Mouse (Mus musculus): ENCODE measurements at regions not wholly inside any gene's neighbourhood (a gene's known extent, or its start where the extent isn't known, plus 50 kb on each side); places are given as distances from the start of the nearest gene placed in this dataset.
A peak's percentile ranks its signal among the peaks of the same experiment; 100 is the strongest.

- DNase-seq (ENCODE audit: low spot score in 2 of 2) = peak; percentile 3 to 11
- intact Hi-C loops (cut with DNase I) = no loop called here
Measured at GRCm38 (mm10) chr12:6930726-6931125, 1046.7 kb upstream of the Apob start.

- DNase-seq (ENCODE audit: low spot score in 2 of 2) = no peak
- intact Hi-C loops (cut with DNase I) = no loop called here
Measured at GRCm38 (mm10) chr12:6956638-6957037, 1020.8 kb upstream of the Apob start.

DNA sequence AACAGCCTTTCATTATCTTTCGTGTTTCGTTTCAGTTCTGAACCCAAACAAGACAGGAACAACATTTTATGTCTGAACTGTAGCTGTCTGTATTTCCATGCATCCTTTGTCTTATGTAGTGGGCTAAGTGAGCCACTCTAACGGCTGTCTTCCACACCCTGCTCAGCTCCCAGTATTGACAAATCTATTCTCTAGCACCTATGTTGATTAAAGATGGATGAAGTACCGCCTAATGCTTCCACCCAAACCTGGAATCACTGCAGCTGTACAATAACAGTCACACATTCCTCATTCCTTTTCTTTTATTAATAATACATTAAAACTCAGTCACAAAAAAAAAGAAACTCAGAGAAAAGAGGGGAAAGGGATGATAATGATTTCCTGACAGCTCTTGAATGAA, 992.8 kb upstream of the Apob start:
- intact Hi-C loops (cut with DNase I) = no loop called here

GRCm38 (mm10) chr12:7028447-7028846, 949.0 kb upstream of the Apob start:
- peak; percentile 19 to 29 for DNase-seq (ENCODE audit: low spot score in 2 of 2)
- intact Hi-C loops (cut with DNase I) = no loop called here

More for the DNA sequence above, 992.8 kb upstream of the Apob start:
- no peak for DNase-seq (ENCODE audit: low spot score in 2 of 2)

DNA sequence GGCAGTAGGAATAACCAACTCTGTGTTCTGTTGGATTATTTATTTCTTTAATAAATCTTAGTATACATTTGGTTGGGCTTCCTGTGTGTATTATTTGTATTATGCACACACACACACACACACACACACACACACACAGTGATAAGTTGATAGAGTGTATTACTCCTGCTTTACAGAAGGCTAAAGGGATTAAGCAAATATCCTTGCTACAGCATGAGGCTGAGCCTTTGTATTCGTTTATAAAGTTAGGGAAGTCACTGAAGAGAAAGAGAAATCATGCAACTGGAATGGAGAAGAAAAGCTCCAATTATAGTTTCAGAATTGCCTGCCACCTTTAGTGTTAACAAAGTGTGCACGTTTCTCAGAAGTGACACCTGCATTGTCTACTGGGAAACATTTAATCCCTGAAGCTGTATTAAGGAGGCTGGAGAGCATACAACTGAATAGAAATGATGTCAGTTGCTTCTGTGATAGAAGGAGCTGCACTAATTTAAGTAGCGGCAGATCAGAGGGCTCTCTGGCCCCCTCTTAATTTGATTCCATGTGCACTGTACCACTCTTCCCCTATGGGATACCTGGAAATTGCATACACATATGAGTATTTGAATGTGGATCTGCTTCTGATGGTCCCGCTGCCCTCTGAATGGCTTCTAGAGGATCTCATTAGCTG, 947.9 kb upstream of the Apob start:
- intact Hi-C loops (cut with DNase I) = no loop called here

GRCm38 (mm10) chr12:7050791-7051190, 926.7 kb upstream of the Apob start:
- peak in 1 of 2 experiments; percentile 21 for DNase-seq (ENCODE audit: low spot score in 2 of 2)

More for the DNA sequence above, 947.9 kb upstream of the Apob start:
- DNase-seq (ENCODE audit: low spot score in 2 of 2) = no peak

DNA sequence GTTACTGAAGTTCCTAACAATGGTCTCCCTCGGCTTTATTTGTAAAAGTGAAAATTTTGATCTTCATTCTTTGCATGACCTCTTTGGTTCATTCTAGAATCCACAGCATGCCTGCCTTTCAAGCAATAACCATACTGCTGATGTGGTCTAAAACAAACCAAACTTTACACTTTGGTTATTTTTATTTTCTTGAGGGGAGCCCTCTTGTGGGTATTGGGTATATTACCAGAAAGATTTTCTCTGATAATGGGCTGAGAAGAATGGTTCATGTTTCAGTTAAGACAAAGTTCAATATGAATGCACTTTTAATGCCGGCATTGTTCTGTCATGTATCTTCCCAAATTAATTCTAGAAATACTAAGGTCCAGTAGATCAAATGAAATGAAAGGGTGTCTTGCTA, 922.9 kb upstream of the Apob start:
- intact Hi-C loops (cut with DNase I) = no loop called here
- no peak for DNase-seq (ENCODE audit: low spot score in 2 of 2)

More at GRCm38 (mm10) chr12:7050791-7051190, 926.7 kb upstream of the Apob start:
- intact Hi-C loops (cut with DNase I) = no loop called here

DNA sequence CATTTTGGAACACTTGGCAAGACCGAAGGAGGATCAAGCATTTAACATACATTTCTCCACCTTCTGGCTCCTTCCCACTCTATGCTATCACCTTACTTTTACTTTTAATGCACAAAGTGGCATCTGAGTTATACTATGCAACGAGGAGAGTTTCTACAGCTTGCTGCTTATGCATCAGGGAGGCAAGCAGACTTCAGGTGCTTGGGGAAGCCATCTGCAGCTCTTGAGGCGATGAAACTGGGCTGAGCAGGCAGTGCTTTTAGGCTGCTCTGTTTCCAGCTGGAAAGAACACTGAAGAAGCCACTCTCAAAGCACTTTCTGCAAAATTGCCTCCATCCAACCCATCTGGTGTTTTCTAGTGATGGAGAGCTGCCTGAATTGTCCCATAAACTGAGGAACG, 882.9 kb upstream of the Apob start:
- DNase-seq (ENCODE audit: low spot score in 2 of 2) = peak; percentile 10 to 11
- intact Hi-C loops (cut with DNase I) = no loop called here

- DNase-seq (ENCODE audit: low spot score in 2 of 2) = no peak
- intact Hi-C loops (cut with DNase I) = no loop called here
Measured at GRCm38 (mm10) chr12:7095440-7095839, 882.0 kb upstream of the Apob start.

DNA sequence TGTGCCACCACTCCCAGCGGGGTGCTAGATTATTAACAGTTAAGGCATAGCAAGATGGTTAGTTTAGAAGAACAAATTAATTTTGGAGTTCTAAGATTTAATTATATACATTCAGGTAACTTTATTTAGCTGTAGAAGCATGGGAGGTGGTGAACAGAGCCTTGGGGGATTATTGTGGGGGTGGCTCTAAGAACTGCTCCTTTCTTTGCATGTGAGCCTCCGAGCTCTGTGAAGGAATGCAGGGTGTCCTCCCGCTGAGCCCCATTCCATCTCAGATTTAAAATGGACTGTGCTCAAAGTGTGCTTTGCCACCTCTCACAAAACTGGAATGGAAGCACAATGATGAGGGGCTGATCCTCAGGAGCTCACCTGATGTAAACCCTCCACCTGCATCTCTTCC, 881.2 kb upstream of the Apob start:
- DNase-seq (ENCODE audit: low spot score in 2 of 2) = no peak
- intact Hi-C loops (cut with DNase I) = no loop called here

- no peak for DNase-seq (ENCODE audit: low spot score in 2 of 2)
- intact Hi-C loops (cut with DNase I) = no loop called here
Measured at GRCm38 (mm10) chr12:7139044-7139443, 838.4 kb upstream of the Apob start.
